Mouse (Mus musculus) midbrain, embryonic 11.5 days (tissue): ENCODE measurements at regions not wholly inside any gene's neighbourhood (a gene's known extent, or its start where the extent isn't known, plus 50 kb on each side); places are given as distances from the start of the nearest gene placed in this dataset.

ENCODE experiments used
- ATAC-seq: fragments of 200-750 bp; cut with Nextera tagmentation; 2 replicates; pipeline ENCODE4 v1.8.0; 2017; ENCODE audit warnings: moderate TSS enrichment, moderate library complexity; ENCODE audit not compliant: low FRiP score
- DNase-seq: peaks from one replicate; pipeline ENCODE4 v3.0.0; 2015; ENCODE audit warnings: low spot score; ENCODE audit errors: missing footprints
- H3K27ac ChIP-seq: fragments of 300-500 bp; sonication (generic); 2 replicates; pipeline ENCODE4 v1.5.1; 2014; ENCODE audit warnings: low read depth, low read length
- H3K27me3 ChIP-seq: fragments of 300-500 bp; sonication (generic); 2 replicates; pipeline ENCODE4 v1.6.1; 2014; ENCODE audit warnings: mild to moderate bottlenecking, low read length, moderate library complexity, mixed read lengths; ENCODE audit not compliant: control insufficient read depth, insufficient read depth
- H3K36me3 ChIP-seq: fragments of 300-500 bp; sonication (generic); 2 replicates; pipeline ENCODE4 v1.6.1; 2014; ENCODE audit warnings: mild to moderate bottlenecking, low read length, moderate library complexity, mixed read lengths; ENCODE audit not compliant: control insufficient read depth, insufficient read depth
- H3K4me1 ChIP-seq: fragments of 300-500 bp; sonication (generic); 2 replicates; pipeline ENCODE4 v1.6.1; 2014; ENCODE audit warnings: low read length; ENCODE audit not compliant: control insufficient read depth, insufficient read depth
- H3K4me2 ChIP-seq: fragments of 300-500 bp; sonication (generic); 2 replicates; pipeline ENCODE4 v1.6.1; 2014; ENCODE audit warnings: mild to moderate bottlenecking, moderate library complexity
- H3K4me3 ChIP-seq: fragments of 300-500 bp; sonication (generic); 2 replicates; pipeline ENCODE4 v1.5.1; 2014; ENCODE audit warnings: low read depth, low read length
- H3K9ac ChIP-seq: fragments of 300-500 bp; sonication (generic); 2 replicates; pipeline ENCODE4 v1.6.1; 2014; ENCODE audit warnings: low read length
- H3K9me3 ChIP-seq: fragments of 300-500 bp; sonication (generic); 2 replicates; pipeline ENCODE4 v1.6.1; 2016; ENCODE audit warnings: low read length; ENCODE audit not compliant: control insufficient read depth
- WGBS: fragments of 180-500 bp; shearing (Covaris S2); extraction: QIAGEN DNeasy Blood & Tissue Kit; methylation state at CpG from one replicate; pipeline ENCODE4 v1.1.7; 2014; 5-methylcytosine and 5-hydroxymethylcytosine counted together

DNA sequence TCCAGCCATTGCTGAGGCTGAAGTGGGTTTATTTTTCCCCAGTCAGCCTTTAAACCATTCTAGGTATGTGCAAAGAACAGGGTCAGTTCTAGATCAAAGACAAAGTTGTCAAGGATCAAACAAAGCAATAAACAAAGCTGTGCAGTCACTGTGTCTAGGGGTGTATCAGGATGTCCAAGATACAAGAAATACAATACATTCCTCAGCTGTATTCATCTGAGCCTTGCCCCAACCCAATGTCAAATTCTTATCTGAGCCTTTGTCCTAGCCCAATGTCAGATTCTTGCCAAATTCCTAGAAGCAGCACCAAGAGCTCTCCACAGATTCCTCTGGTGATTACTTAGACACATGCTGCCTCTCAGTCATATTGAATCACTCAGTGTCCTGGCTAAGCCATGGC lies 69.5 kb upstream of the St6galnac5 start:
- H3K27me3 ChIP-seq, result no peaks in the 10 kb centered on the region
- no peaks in the 10 kb centered on the region for H3K9me3 ChIP-seq
- no peak overlapping the region for H3K4me3 ChIP-seq
- no peak for ATAC-seq
- no peak overlapping the region for H3K4me2 ChIP-seq
- no peaks in the 10 kb centered on the region for H3K36me3 ChIP-seq
- H3K4me1 ChIP-seq, result no peaks in the 10 kb centered on the region
- no peak overlapping the region for H3K9ac ChIP-seq
- no peak overlapping the region for H3K27ac ChIP-seq
- DNase-seq, result no peak

DNA sequence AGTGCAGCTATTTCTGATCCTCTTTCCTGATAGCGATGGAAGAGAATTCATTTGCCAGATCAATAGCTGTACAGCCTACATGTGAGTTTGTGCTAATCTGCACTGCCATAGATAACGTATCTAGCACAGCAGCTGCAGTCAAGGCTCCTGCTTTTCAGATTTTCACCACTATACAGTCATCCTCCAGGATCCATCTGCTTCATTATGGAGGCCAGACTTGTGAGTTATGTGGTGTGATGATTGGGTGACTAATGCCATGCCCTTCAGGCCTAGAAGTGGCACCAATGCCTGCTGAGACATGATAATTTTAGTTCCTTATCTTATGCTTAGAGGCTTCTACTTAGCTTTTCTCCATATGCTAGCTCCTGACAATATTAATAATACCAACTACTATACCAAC lies 63.3 kb upstream of the St6galnac5 start:
- no peak for ATAC-seq
- Histone ChIP-seq H3K36me3 (no peaks in the 10 kb centered on the region), H3K9ac (no peak overlapping the region), H3K4me2 (no peak overlapping the region), H3K4me3 (no peak overlapping the region), H3K27ac (no peak overlapping the region), H3K9me3 (no peaks in the 10 kb centered on the region), H3K4me1 (no peaks in the 10 kb centered on the region), H3K27me3 (no peaks in the 10 kb centered on the region)
- no peak for DNase-seq
- 89% methylated on average over 2 of the region's 2 CpGs for WGBS

DNA sequence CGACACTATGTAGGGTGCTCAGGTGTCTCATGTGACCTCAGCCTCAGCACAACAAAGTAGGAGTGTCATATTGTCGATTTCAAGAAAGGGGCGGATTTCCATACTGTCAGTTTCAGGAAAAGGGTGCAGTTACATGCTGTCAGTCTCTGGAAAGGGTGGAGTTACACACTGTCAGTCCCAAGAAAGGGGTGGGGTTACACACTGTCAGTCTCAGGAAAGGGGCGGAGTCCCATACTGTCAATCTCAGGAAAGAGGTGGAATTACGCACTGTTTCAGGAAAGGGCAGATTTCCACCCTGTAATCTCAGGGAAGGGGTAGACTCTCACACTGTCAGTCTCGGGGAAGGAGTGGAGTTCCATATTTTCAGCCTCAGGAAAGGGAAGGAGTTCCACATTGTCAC lies 51.9 kb upstream of the St6galnac5 start:
- Histone ChIP-seq H3K36me3 (no peaks in the 10 kb centered on the region), H3K4me3 (no peak overlapping the region), H3K27ac (no peak overlapping the region), H3K9ac (no peak overlapping the region), H3K4me1 (no peaks in the 10 kb centered on the region), H3K9me3 (no peaks in the 10 kb centered on the region), H3K27me3 (no peaks in the 10 kb centered on the region), H3K4me2 (no peak overlapping the region)
- no peak for DNase-seq
- ATAC-seq, result no peak
- WGBS, result 87% methylated on average over 6 of the region's 6 CpGs
